In genomic region chr7:19279581-19280114, GRCm38 (mm10) we compare ENCODE assay signal across 9 mouse cellular contexts. TPM values are rescaled to one million over a fixed set of nuclear protein-coding genes. Genes with fewer than 3 reads are reported as not detected.
DNase-seq lines count a peak whose midpoint lies in the region; ATAC-seq and TF ChIP-seq lines count a peak whose summit lies in the region.
"Had no signal": no experiment of that assay in that cellular context is flagged by ENCODE, and none has a peak within 500 bp of the region (broad histone marks: within the 10 kb centered on the region; RNA-seq: fewer than 3 reads in every experiment).

Ppm1n (minus strand) TSS chr7:19280064.

- H3K9me3 ChIP-seq in lung, embryonic 14.5 days (ENCODE audit: low read depth, low read length): no peaks in the 10 kb centered on the region
- no peaks in the 10 kb centered on the region for H3K9me3 ChIP-seq in forebrain, embryonic 11.5 days (ENCODE audit: control insufficient read depth, low read length)
- no peaks in the 10 kb centered on the region for H3K9me3 ChIP-seq in liver, embryonic 11.5 days (ENCODE audit: control insufficient read depth, low read length)

- H3K27me3 ChIP-seq in lung, embryonic 14.5 days (ENCODE audit: insufficient read depth, low read length): peaks cover 49% of the 10 kb centered on the region
- peaks cover 36% of the 10 kb centered on the region for H3K27me3 ChIP-seq in forebrain, embryonic 11.5 days (ENCODE audit: control insufficient read depth, insufficient read depth, low read length)
- peaks cover 62% of the 10 kb centered on the region for H3K27me3 ChIP-seq in liver, embryonic 11.5 days (replicated peaks; ENCODE audit: control insufficient read depth, insufficient read depth, low read length)
- H3K27me3 ChIP-seq in small intestine, adult 2 months (ENCODE audit: control insufficient read depth, insufficient read depth, low read length): peaks cover 21% of the 10 kb centered on the region

- H3K4me1 ChIP-seq in lung, embryonic 14.5 days (ENCODE audit: insufficient read depth): no peaks in the 10 kb centered on the region; the same call in 1 of the 2 replicates
- peaks cover 8% of the 10 kb centered on the region for H3K4me1 ChIP-seq in forebrain, embryonic 11.5 days (replicated peaks; ENCODE audit: control insufficient read depth, insufficient read depth, low read length)
- H3K4me1 ChIP-seq in liver, embryonic 11.5 days (replicated peaks; ENCODE audit: control insufficient read depth, insufficient read depth, low read length): peaks cover 11% of the 10 kb centered on the region
- H3K4me1 ChIP-seq in small intestine, adult 2 months (ENCODE audit: control insufficient read depth, insufficient read depth, insufficient read length, low read length): peaks cover 19% of the 10 kb centered on the region

- no peaks in the 10 kb centered on the region for H3K36me3 ChIP-seq in lung, embryonic 14.5 days (ENCODE audit: insufficient read depth)
- no peaks in the 10 kb centered on the region for H3K36me3 ChIP-seq in forebrain, embryonic 11.5 days (ENCODE audit: control insufficient read depth, insufficient read depth, low read length)
- no peaks in the 10 kb centered on the region for H3K36me3 ChIP-seq in liver, embryonic 11.5 days (ENCODE audit: control insufficient read depth, insufficient read depth, low read length)
- H3K36me3 ChIP-seq in small intestine, adult 2 months (ENCODE audit: control insufficient read depth, insufficient read depth, low read length): no peaks in the 10 kb centered on the region

- peak within 1 kb of the TSS; percentile 27 for H3K4me3 ChIP-seq in lung, embryonic 14.5 days (ENCODE audit: low read depth, low read length)
- peak within 1 kb of the TSS; percentile 14 for H3K4me3 ChIP-seq in forebrain, embryonic 11.5 days (ENCODE audit: low read depth, low read length)
- peak within 1 kb of the TSS; percentile 33 for H3K4me3 ChIP-seq in liver, embryonic 11.5 days (ENCODE audit: low read depth, low read length)
- H3K4me3 ChIP-seq in small intestine, adult 2 months (ENCODE audit: low read depth, low read length): peak within 1 kb of the TSS; percentile 58

- no peak for TF ChIP-seq CTCF in lung, embryonic 14.5 days (IDR thresholded peaks at IDR 0.05; ENCODE audit: low read depth)
- peak; percentile 26; the same call in 1 of the 2 replicates for TF ChIP-seq CTCF in small intestine, adult 2 months (IDR thresholded peaks at IDR 0.05; ENCODE audit: extremely low read depth, insufficient read length, insufficient replicate concordance, low read depth, low read length)

- WGBS in lung, embryonic 14.5 days: under 1% methylated on average over 46 of the region's 46 CpGs
- under 1% methylated on average over 46 of the region's 46 CpGs for WGBS in forebrain, embryonic 11.5 days
- 2% methylated on average over 45 of the region's 46 CpGs for WGBS in liver, embryonic 11.5 days
- 1% methylated on average over 46 of the region's 46 CpGs for WGBS in small intestine, adult 2 months

- no peak within 1 kb of the TSS; the same call in 1 of the 2 replicates for H3K9ac ChIP-seq in lung, embryonic 14.5 days
- no peak within 1 kb of the TSS for H3K9ac ChIP-seq in forebrain, embryonic 11.5 days (ENCODE audit: low read length)
- H3K9ac ChIP-seq in liver, embryonic 11.5 days (ENCODE audit: low read depth, low read length): no peak within 1 kb of the TSS

- no peak within 1 kb of the TSS for H3K27ac ChIP-seq in lung, embryonic 14.5 days (ENCODE audit: low read depth)
- no peak within 1 kb of the TSS for H3K27ac ChIP-seq in forebrain, embryonic 11.5 days (ENCODE audit: low read depth, low read length)
- no peak within 1 kb of the TSS for H3K27ac ChIP-seq in liver, embryonic 11.5 days (ENCODE audit: low read depth, low read length)
- no peak within 1 kb of the TSS for H3K27ac ChIP-seq in small intestine, adult 2 months (ENCODE audit: insufficient read depth, low read depth, low read length)

- H3K4me2 ChIP-seq in lung, embryonic 14.5 days: peak within 1 kb of the TSS; percentile 45
- peak within 1 kb of the TSS; percentile 36; the same call in 1 of the 2 replicates for H3K4me2 ChIP-seq in forebrain, embryonic 11.5 days (ENCODE audit: low read depth, low read length, severe bottlenecking)
- H3K4me2 ChIP-seq in liver, embryonic 11.5 days: peak within 1 kb of the TSS; percentile 56

- TF ChIP-seq POLR2A in small intestine, adult 2 months (IDR thresholded peaks at IDR 0.05; ENCODE audit: low read depth, low read length): no peak

- no peak for DNase-seq in lung, embryonic 14.5 days
- no peak for DNase-seq in lung, postnatal 4 days
- no peak for DNase-seq in forebrain, embryonic 11.5 days (ENCODE audit: low spot score)
- no peak for DNase-seq in liver, embryonic 11.5 days (ENCODE audit: low spot score)
- DNase-seq in testis, postnatal 14 days (ENCODE audit: low spot score): no peak
- DNase-seq in adrenal gland, adult 2 months: no peak
- no peak for DNase-seq in frontal cortex, adult 2 months (ENCODE audit: extremely low spot score in 1 of 2, low spot score in 1 of 2)

- ATAC-seq in lung, embryonic 14.5 days (ENCODE audit: insufficient read depth): no peak
- ATAC-seq in forebrain, embryonic 11.5 days (replicated peaks; ENCODE audit: low FRiP score): no peak
- ATAC-seq in liver, embryonic 11.5 days (replicated peaks; ENCODE audit: low FRiP score): no peak

RNA-seq across cellular contexts. Expression of gene Ppm1n, which starts in this region (rescaled TPM):
- polyA plus RNA-seq in lung, embryonic 14.5 days (2014; fragmentation: Nextera tagmentation; extraction: Ambion mirVana): not detected in 2 replicates
- 0.44 TPM in 1 of 2 replicates, not detected in the other for polyA plus RNA-seq in forebrain, embryonic 11.5 days (2014; fragmentation: Nextera tagmentation; extraction: Ambion mirVana)
- not detected in 2 replicates for polyA plus RNA-seq in liver, embryonic 11.5 days (2014; fragmentation: Nextera tagmentation; extraction: Ambion mirVana)
- 1.8 and 11.8 TPM in 2 replicates for polyA plus RNA-seq in small intestine, adult 2 months (2012; rRNA removed)
- total RNA-seq in adrenal gland, adult 2 months (2021): not detected
- polyA plus RNA-seq in adrenal gland, adult 2 months (2012; rRNA removed): 0.09 and 0.68 TPM in 2 replicates
- polyA plus RNA-seq in frontal cortex, adult 2 months (2012; rRNA removed): 0.48 and 0.62 TPM in 2 replicates
- total RNA-seq: neutrophil, adult 5-6 weeks had no signal
